9 mouse cellular contexts compared by ENCODE assay signal in the genomic region with DNA sequence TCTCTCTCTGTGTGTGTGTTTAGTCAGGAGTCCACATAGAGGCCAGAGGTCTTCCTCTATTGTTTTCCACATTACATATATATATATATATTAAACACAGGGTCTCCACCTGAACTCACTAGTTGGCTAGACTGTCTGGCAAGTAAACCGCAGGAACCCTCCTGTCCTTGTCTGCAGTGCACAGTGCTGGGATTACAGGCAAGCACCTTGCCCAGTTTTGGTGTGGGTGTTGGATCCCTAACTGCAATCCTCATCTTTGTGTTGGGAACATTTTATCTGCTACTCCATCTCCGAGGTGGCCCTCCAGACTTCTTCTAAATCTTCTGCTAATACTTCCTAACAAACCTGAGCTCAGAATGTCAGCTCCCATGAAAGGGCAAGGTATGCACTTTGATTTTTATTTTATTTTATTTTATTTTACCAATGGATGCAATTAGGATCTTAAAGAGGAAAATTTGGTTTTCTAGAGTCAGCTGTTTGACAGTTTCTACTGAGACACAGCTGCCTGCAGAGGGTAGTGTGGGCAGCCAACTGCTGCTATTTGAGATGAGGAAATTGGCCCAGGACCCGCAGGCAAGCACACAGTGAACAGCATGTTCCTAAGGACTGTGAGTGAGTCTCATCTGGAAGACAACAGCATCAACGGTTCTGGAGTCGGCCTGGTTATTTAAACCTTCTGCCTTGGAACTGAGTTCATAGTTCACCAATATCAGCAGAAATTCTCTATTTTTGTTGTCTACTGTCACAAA.
DNase-seq lines count a peak whose midpoint lies in the region; ATAC-seq lines count a peak whose summit lies in the region.
"Had no signal": no experiment of that assay in that cellular context is flagged by ENCODE, and none has a peak within 500 bp of the region (broad histone marks: within the 10 kb centered on the region; RNA-seq: fewer than 3 reads in every experiment).

No protein-coding gene starts in this region.

- H3K27me3 ChIP-seq in heart, embryonic 12.5 days (replicated peaks): no peaks in the 10 kb centered on the region

- ATAC-seq in heart, embryonic 12.5 days (ENCODE audit: insufficient number of reproducible peaks, low FRiP score): no peak
- no peak for ATAC-seq in megakaryocyte-erythroid progenitor cell, adult 5-6 weeks (replicated peaks; ENCODE audit: low FRiP score, low TSS enrichment, poor library complexity, severe bottlenecking)

- intact Hi-C loops in left cerebral cortex, postnatal 36 days (cut with DNase I): no loop called here

- H3K27ac ChIP-seq in heart, embryonic 12.5 days (ENCODE audit: poor library complexity, severe bottlenecking): no peak overlapping the region
- H3K27ac ChIP-seq: macrophage had no signal

- H3K4me3 ChIP-seq in heart, embryonic 12.5 days: no peak overlapping the region

- H3K9ac ChIP-seq in heart, embryonic 12.5 days: no peak overlapping the region

- no peak overlapping the region for H3K4me2 ChIP-seq in heart, embryonic 12.5 days

- no peaks in the 10 kb centered on the region for H3K9me3 ChIP-seq in heart, embryonic 12.5 days (replicated peaks)

- WGBS in heart, embryonic 12.5 days: 58% methylated on average over 5 of the region's 5 CpGs

- peaks cover 37% of the 10 kb centered on the region for H3K4me1 ChIP-seq in heart, embryonic 12.5 days (replicated peaks)

- DNase-seq in heart, adult 11 months: peak; percentile 99
- DNase-seq in B cell, adult 2 months: peak; percentile 34 to 37
- DNase-seq in heart, adult 9 months (ENCODE audit: low spot score in 2 of 2): peak; percentile 78
- peak; percentile 24 to 27 for DNase-seq in left cerebral cortex, postnatal 36 days (ENCODE audit: low spot score in 2 of 2)
- no peak for DNase-seq in neural tube, embryonic 10.5 days (ENCODE audit: extremely low spot score, low spot score)
- no peak for DNase-seq in cerebellum, adult 8-10 months

- no peaks in the 10 kb centered on the region for H3K36me3 ChIP-seq in heart, embryonic 12.5 days

Comparison
In these comparisons a context has a peak if more than half of its experiments do, and no peak if none do; other contexts are left out.
1. DNase-seq: peak in heart, adult 11 months (single experiment), B cell, adult 2 months (2 of 2), heart, adult 9 months (2 of 2) and left cerebral cortex, postnatal 36 days (2 of 2); none in neural tube, embryonic 10.5 days (single experiment) and cerebellum, adult 8-10 months (single experiment).